Mouse (Mus musculus) T-cell, adult 2 months (primary cell): ENCODE results near the gene Arhgef38.

ENCODE experiments used
- DNase-seq: peaks from one replicate; pipeline ENCODE4 v3.0.0; 2022; ENCODE audit warnings: low spot score

The Arhgef38 gene

GRCm38 (mm10) chr3:133234821-133235295 lies at the start of gene Arhgef38:
Gene Arhgef38 (minus strand): TSS chr3:133234949.
- DNase-seq = no peak

- peak; percentile 5 for DNase-seq
Measured at GRCm38 (mm10) chr3:133271887-133272286, 37.1 kb upstream of the Arhgef38 start.

GRCm38 (mm10) chr3:133258860-133259259 lies 24.1 kb upstream of the Arhgef38 start:
- DNase-seq = no peak

- no peak for DNase-seq
Measured at GRCm38 (mm10) chr3:133255842-133256241, 21.1 kb upstream of the Arhgef38 start.

GRCm38 (mm10) chr3:133244027-133244426 lies 9.3 kb upstream of the Arhgef38 start:
- DNase-seq = no peak

- no peak for DNase-seq
Measured at GRCm38 (mm10) chr3:133241916-133242315, 7.2 kb upstream of the Arhgef38 start.

GRCm38 (mm10) chr3:133233993-133234392 lies 756 bp downstream of the Arhgef38 start:
- no peak for DNase-seq

- no peak for DNase-seq
Measured at GRCm38 (mm10) chr3:133230427-133230826, 4.3 kb downstream of the Arhgef38 start.

- DNase-seq = no peak
Measured at GRCm38 (mm10) chr3:133229594-133229993, 5.2 kb downstream of the Arhgef38 start.

- no peak for DNase-seq
Measured at GRCm38 (mm10) chr3:133227258-133228012, 7.3 kb downstream of the Arhgef38 start.

- no peak for DNase-seq
Measured at GRCm38 (mm10) chr3:133218501-133218900, 16.2 kb downstream of the Arhgef38 start.

GRCm38 (mm10) chr3:133215198-133215819 lies 19.4 kb downstream of the Arhgef38 start:
- no peak for DNase-seq

GRCm38 (mm10) chr3:133213434-133214114 lies 21.2 kb downstream of the Arhgef38 start:
- DNase-seq = no peak

GRCm38 (mm10) chr3:133211324-133211723 lies 23.4 kb downstream of the Arhgef38 start:
- DNase-seq = no peak

GRCm38 (mm10) chr3:133203713-133204112 lies 31.0 kb downstream of the Arhgef38 start:
- no peak for DNase-seq

GRCm38 (mm10) chr3:133202171-133202570 lies 32.6 kb downstream of the Arhgef38 start:
- DNase-seq = no peak

- no peak for DNase-seq
Measured at GRCm38 (mm10) chr3:133188930-133189329, 45.8 kb downstream of the Arhgef38 start.

GRCm38 (mm10) chr3:133187524-133187923 lies 47.2 kb downstream of the Arhgef38 start:
- DNase-seq = no peak

- no peak for DNase-seq
Measured at GRCm38 (mm10) chr3:133176033-133176750, 58.6 kb downstream of the Arhgef38 start.

GRCm38 (mm10) chr3:133172291-133172690 lies 62.5 kb downstream of the Arhgef38 start:
- no peak for DNase-seq

GRCm38 (mm10) chr3:133169737-133170136 lies 65.0 kb downstream of the Arhgef38 start:
- no peak for DNase-seq

- DNase-seq = no peak
Measured at GRCm38 (mm10) chr3:133167550-133167949, 67.2 kb downstream of the Arhgef38 start.
